Mouse (Mus musculus) midbrain, embryonic 13.5 days (tissue): ENCODE measurements around the gene Olfr902. TPM values are rescaled to one million over a fixed set of nuclear protein-coding genes. Genes with fewer than 3 reads are reported as not detected.

ENCODE experiments used
- polyA plus RNA-seq: library from polyadenylated mRNA; unstranded; fragments of >200 nt; fragmentation: Nextera tagmentation; extraction: Ambion mirVana; gene quantifications from 2 replicates; pipeline ENCODE4 v1.2.1, GENCODE M21; 2015

Gene Olfr902
- polyA plus RNA-seq, 1 experiment from 2014 or later = not detected

Other genes starting within 250 kb of the Olfr902 start
- gene Olfr893, start 239.3 kb upstream of the Olfr902 start, polyA plus RNA-seq = not detected in 2 replicates
- not detected in 2 replicates for gene Olfr894, start 229.6 kb upstream of the Olfr902 start, polyA plus RNA-seq
- gene Olfr143, start 194.9 kb upstream of the Olfr902 start, polyA plus RNA-seq = not detected in 2 replicates
- not detected in 2 replicates for gene Olfr895, start 179.8 kb upstream of the Olfr902 start, polyA plus RNA-seq
- gene Olfr896-ps1, start 156.5 kb upstream of the Olfr902 start, polyA plus RNA-seq = not detected in 2 replicates
- gene Olfr25, start 118.6 kb upstream of the Olfr902 start, polyA plus RNA-seq = not detected in 2 replicates
- gene Olfr898, start 99.2 kb upstream of the Olfr902 start, polyA plus RNA-seq = not detected in 2 replicates
- gene Olfr250, start 80.8 kb upstream of the Olfr902 start, polyA plus RNA-seq = not detected in 2 replicates
- not detected in 2 replicates for gene Olfr251, start 70.6 kb upstream of the Olfr902 start, polyA plus RNA-seq
- gene Olfr147, start 46.0 kb upstream of the Olfr902 start, polyA plus RNA-seq = not detected in 2 replicates
- not detected in 2 replicates for gene Olfr901, start 18.2 kb upstream of the Olfr902 start, polyA plus RNA-seq
- gene Olfr904, start 15.5 kb downstream of the Olfr902 start, polyA plus RNA-seq = not detected in 2 replicates
- gene Olfr905, start 23.5 kb downstream of the Olfr902 start, polyA plus RNA-seq = not detected in 2 replicates
- gene Olfr906, start 39.4 kb downstream of the Olfr902 start, polyA plus RNA-seq = not detected in 2 replicates
- not detected in 2 replicates for gene Olfr907, start 48.1 kb downstream of the Olfr902 start, polyA plus RNA-seq
- not detected in 2 replicates for gene Olfr911-ps1, start 73.9 kb downstream of the Olfr902 start, polyA plus RNA-seq
- not detected in 2 replicates for gene Olfr910, start 90.2 kb downstream of the Olfr902 start, polyA plus RNA-seq
- not detected in 2 replicates for gene Olfr912, start 132.5 kb downstream of the Olfr902 start, polyA plus RNA-seq
- not detected in 2 replicates for gene Olfr913, start 145.1 kb downstream of the Olfr902 start, polyA plus RNA-seq
- gene Olfr914, start 157.4 kb downstream of the Olfr902 start, polyA plus RNA-seq = not detected in 2 replicates
- not detected in 2 replicates for gene Olfr916, start 212.2 kb downstream of the Olfr902 start, polyA plus RNA-seq
- not detected in 2 replicates for gene Olfr917, start 218.2 kb downstream of the Olfr902 start, polyA plus RNA-seq
- gene Olfr918, start 226.9 kb downstream of the Olfr902 start, polyA plus RNA-seq = not detected in 2 replicates